Mouse (Mus musculus): ENCODE data around the gene Aqp6.

GRCm38 (mm10) chr15:99606515-99606914 is 5.3 kb downstream of the Aqp6 start:
- TF ChIP-seq GATA1 (IDR thresholded peaks at IDR 0.05; ENCODE audit: borderline replicate concordance, low read length): no peak
- TF ChIP-seq FLI1 (IDR thresholded peaks at IDR 0.05; ENCODE audit: low read length): no peak
